Mouse (Mus musculus): ENCODE results near the gene Mgat4b. TPM values are rescaled to one million over a fixed set of nuclear protein-coding genes. Genes with fewer than 3 reads are reported as not detected.

The Mgat4b gene
- total and polyA plus RNA-seq, 3 experiments = 56.7 to 82.0 (median 78.6) TPM

GRCm38 (mm10) chr11:50240235-50240911, 29.7 kb downstream of the Mgat4b start:
- intact Hi-C loops (cut with DNase I) = no loop called here
- no peak overlapping the region for H3K9ac ChIP-seq (ENCODE audit: low read depth, low read length)
- H3K36me3 ChIP-seq (ENCODE audit: control insufficient read depth, insufficient read depth, low read length) = no peaks in the 10 kb centered on the region
- no peaks in the 10 kb centered on the region for H3K27me3 ChIP-seq (ENCODE audit: control insufficient read depth, insufficient read depth, low read length)
- no peaks in the 10 kb centered on the region for H3K79me2 ChIP-seq (replicated peaks; ENCODE audit: control insufficient read depth, insufficient read depth, low read length)
- peak in 1 of 2 experiments; percentile 29 for DNase-seq
- peaks cover 3% of the 10 kb centered on the region for H3K4me1 ChIP-seq (ENCODE audit: control insufficient read depth, insufficient read depth, low read length)
- H3K4me3 ChIP-seq = no peak overlapping the region
- no peak overlapping the region for H3K27ac ChIP-seq
- TF ChIP-seq CTCF (IDR thresholded peaks at IDR 0.05) (no peak), EP300 (IDR thresholded peaks at IDR 0.05; ENCODE audit: insufficient read depth, low read depth, low read length) (0 out of 2 replicates have a peak, but pooled peaks have one; percentile 52)
- WGBS = 46% methylated on average over 7 of the region's 7 CpGs

- Histone ChIP-seq H3K27me3 (ENCODE audit: control insufficient read depth, insufficient read depth, low read length) (no peaks in the 10 kb centered on the region), H3K27ac (no peak overlapping the region), H3K4me3 (no peak overlapping the region), H3K36me3 (ENCODE audit: control insufficient read depth, insufficient read depth, low read length) (no peaks in the 10 kb centered on the region), H3K9ac (ENCODE audit: low read depth, low read length) (no peak overlapping the region), H3K4me1 (ENCODE audit: control insufficient read depth, insufficient read depth, low read length) (no peaks in the 10 kb centered on the region; the same call in 1 of the 2 replicates), H3K79me2 (replicated peaks; ENCODE audit: control insufficient read depth, insufficient read depth, low read length) (no peaks in the 10 kb centered on the region)
- intact Hi-C loops (cut with DNase I) = no loop called here
- 71% methylated on average over 6 of the region's 6 CpGs for WGBS
- DNase-seq = no peak
- TF ChIP-seq CTCF (IDR thresholded peaks at IDR 0.05) = no peak
- no peak for TF ChIP-seq EP300 (IDR thresholded peaks at IDR 0.05; ENCODE audit: insufficient read depth, low read depth, low read length)
- TF ChIP-seq POLR2A (IDR thresholded peaks at IDR 0.05; ENCODE audit: insufficient read depth, low read depth, low read length) = no peak
These were observed 33.2 kb downstream of the Mgat4b start for GRCm38 (mm10) chr11:50243926-50244325.

- H3K27me3 ChIP-seq (ENCODE audit: control insufficient read depth, insufficient read depth, low read length) = no peaks in the 10 kb centered on the region
- H3K9ac ChIP-seq (ENCODE audit: low read depth, low read length) = no peak overlapping the region
- H3K4me1 ChIP-seq (ENCODE audit: control insufficient read depth, insufficient read depth, low read length) = no peaks in the 10 kb centered on the region; the same call in 1 of the 2 replicates
- no peaks in the 10 kb centered on the region for H3K36me3 ChIP-seq (ENCODE audit: control insufficient read depth, insufficient read depth, low read length)
- intact Hi-C loops (cut with DNase I) = no loop called here
- TF ChIP-seq CTCF (IDR thresholded peaks at IDR 0.05) (no peak), POLR2A (IDR thresholded peaks at IDR 0.05; ENCODE audit: insufficient read depth, low read depth, low read length) (no peak), EP300 (IDR thresholded peaks at IDR 0.05; ENCODE audit: insufficient read depth, low read depth, low read length) (no peak)
- H3K79me2 ChIP-seq (replicated peaks; ENCODE audit: control insufficient read depth, insufficient read depth, low read length) = no peaks in the 10 kb centered on the region
- H3K27ac ChIP-seq = no peak overlapping the region; the same call in 1 of the 2 replicates
- 61% methylated on average over 5 of the region's 5 CpGs for WGBS
- H3K4me3 ChIP-seq = no peak overlapping the region
- no peak for DNase-seq
These were observed 34.6 kb downstream of the Mgat4b start for GRCm38 (mm10) chr11:50245269-50245668.

GRCm38 (mm10) chr11:50248473-50249171, 37.9 kb downstream of the Mgat4b start:
- no peak for TF ChIP-seq POLR2A (IDR thresholded peaks at IDR 0.05; ENCODE audit: insufficient read depth, low read depth, low read length)
- TF ChIP-seq CTCF (IDR thresholded peaks at IDR 0.05) = no peak
- TF ChIP-seq EP300 (IDR thresholded peaks at IDR 0.05; ENCODE audit: insufficient read depth, low read depth, low read length) = no peak
- 79% methylated on average over 7 of the region's 7 CpGs for WGBS
- Histone ChIP-seq H3K79me2 (replicated peaks; ENCODE audit: control insufficient read depth, insufficient read depth, low read length) (no peaks in the 10 kb centered on the region), H3K9ac (ENCODE audit: low read depth, low read length) (no peak overlapping the region), H3K27me3 (ENCODE audit: control insufficient read depth, insufficient read depth, low read length) (no peaks in the 10 kb centered on the region), H3K36me3 (ENCODE audit: control insufficient read depth, insufficient read depth, low read length) (no peaks in the 10 kb centered on the region), H3K4me3 (no peak overlapping the region), H3K27ac (no peak overlapping the region), H3K4me1 (ENCODE audit: control insufficient read depth, insufficient read depth, low read length) (no peaks in the 10 kb centered on the region)
- intact Hi-C loops (cut with DNase I) = no loop called here
- DNase-seq = no peak

GRCm38 (mm10) chr11:50252166-50252565, 41.5 kb downstream of the Mgat4b start:
- no peak overlapping the region; the same call in 1 of the 2 replicates for H3K9ac ChIP-seq (ENCODE audit: low read depth, low read length)
- H3K27me3 ChIP-seq (ENCODE audit: control insufficient read depth, insufficient read depth, low read length) = no peaks in the 10 kb centered on the region
- intact Hi-C loops (cut with DNase I) = no loop called here
- DNase-seq = no peak
- TF ChIP-seq POLR2A (IDR thresholded peaks at IDR 0.05; ENCODE audit: insufficient read depth, low read depth, low read length) (no peak), CTCF (IDR thresholded peaks at IDR 0.05) (no peak), EP300 (IDR thresholded peaks at IDR 0.05; ENCODE audit: insufficient read depth, low read depth, low read length) (no peak)
- H3K79me2 ChIP-seq (replicated peaks; ENCODE audit: control insufficient read depth, insufficient read depth, low read length) = no peaks in the 10 kb centered on the region
- H3K27ac ChIP-seq = no peak overlapping the region; the same call in 1 of the 2 replicates
- no peaks in the 10 kb centered on the region for H3K36me3 ChIP-seq (ENCODE audit: control insufficient read depth, insufficient read depth, low read length)
- no peaks in the 10 kb centered on the region; the same call in 1 of the 2 replicates for H3K4me1 ChIP-seq (ENCODE audit: control insufficient read depth, insufficient read depth, low read length)
- WGBS = 62% methylated on average over 3 of the region's 3 CpGs
- H3K4me3 ChIP-seq = no peak overlapping the region

Data from heart, adult 2 months (tissue).